Mouse (Mus musculus) stomach, embryonic 14.5 days (tissue): ENCODE results near the gene Cntnap1. TPM values are rescaled to one million over a fixed set of nuclear protein-coding genes. Genes with fewer than 3 reads are reported as not detected.

ENCODE experiments used
- ATAC-seq: fragments of 200-750 bp; cut with Nextera tagmentation; 2 replicates; pipeline ENCODE4 v1.8.0; 2017; ENCODE audit warnings: low read depth, moderate TSS enrichment; ENCODE audit not compliant: insufficient number of reproducible peaks, insufficient read depth, low FRiP score
- H3K27ac ChIP-seq: fragments of 300-500 bp; sonication (generic); 2 replicates; pipeline ENCODE4 v1.5.1; 2014; ENCODE audit warnings: mild to moderate bottlenecking, low read length, moderate library complexity, mixed read lengths
- H3K27me3 ChIP-seq: fragments of 300-500 bp; sonication (generic); 2 replicates; pipeline ENCODE4 v1.6.1; 2014; ENCODE audit warnings: low read length, control low read depth, mixed read lengths; ENCODE audit not compliant: control insufficient read depth, insufficient read depth
- H3K36me3 ChIP-seq: fragments of 300-500 bp; sonication (generic); 2 replicates; pipeline ENCODE4 v1.6.1; 2014; ENCODE audit warnings: mild to moderate bottlenecking, control low read depth, low read length, moderate library complexity, mixed read lengths; ENCODE audit not compliant: control insufficient read depth, insufficient read depth
- H3K4me1 ChIP-seq: fragments of 300-500 bp; sonication (generic); 2 replicates; pipeline ENCODE4 v1.6.1; 2014; ENCODE audit warnings: low read length, control low read depth, mixed read lengths; ENCODE audit not compliant: control insufficient read depth, insufficient read depth
- H3K4me2 ChIP-seq: fragments of 300-500 bp; sonication (generic); replicated peaks from 2 replicates; pipeline ENCODE4 v1.6.1; 2014; ENCODE audit warnings: low read depth, low read length, control low read depth
- H3K4me3 ChIP-seq: fragments of 300-500 bp; sonication (generic); 2 replicates; pipeline ENCODE4 v1.5.1; 2014; ENCODE audit warnings: low read depth, low read length, control low read depth
- H3K9ac ChIP-seq: fragments of 300-500 bp; sonication (generic); replicated peaks from 2 replicates; pipeline ENCODE4 v1.6.1; 2014; ENCODE audit warnings: low read depth, mild to moderate bottlenecking, control low read depth, low read length, moderate library complexity, mixed read lengths
- H3K9me3 ChIP-seq: fragments of 300-500 bp; sonication (generic); 2 replicates; pipeline ENCODE4 v1.6.1; 2016; ENCODE audit warnings: low read depth, low read length, control low read depth; ENCODE audit not compliant: control insufficient read depth
- WGBS: fragments of 180-500 bp; shearing (Covaris S2); extraction: QIAGEN DNeasy Blood & Tissue Kit; methylation state at CpG from one replicate; pipeline ENCODE4 v1.1.7; 2014; 5-methylcytosine and 5-hydroxymethylcytosine counted together
- polyA plus RNA-seq: library from polyadenylated mRNA; unstranded; fragments of >200 nt; fragmentation: Nextera tagmentation; extraction: Ambion mirVana; gene quantifications from 2 replicates; pipeline ENCODE4 v1.2.1, GENCODE M21; 2014

Gene Cntnap1
- polyA plus RNA-seq, 1 experiment from 2014 or later, result 2.2 TPM

DNA sequence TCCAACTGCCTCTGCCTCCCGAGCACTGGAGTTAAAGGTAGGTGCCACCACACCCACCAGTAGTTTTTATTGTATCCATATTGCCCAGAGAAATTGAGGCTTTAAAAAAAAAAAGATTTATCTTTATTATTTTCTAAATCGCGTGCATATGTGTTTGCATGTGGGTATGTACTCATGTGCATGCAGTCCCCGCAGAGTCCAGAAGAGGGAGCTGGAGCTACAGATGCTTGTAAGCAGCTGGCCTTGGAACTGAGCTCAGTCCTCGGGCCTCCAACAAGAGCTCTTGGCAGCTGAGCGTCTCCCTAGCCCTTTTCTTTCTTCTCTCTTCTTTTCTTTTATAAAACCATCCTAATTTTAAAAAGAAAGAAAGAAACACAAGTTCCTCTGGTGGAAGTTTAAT is 38.6 kb upstream of the Cntnap1 start:
- Histone ChIP-seq H3K36me3 (peaks cover under 1% of the 10 kb centered on the region; the same call in 1 of the 2 replicates), H3K27ac (no peak overlapping the region), H3K9me3 (no peaks in the 10 kb centered on the region), H3K9ac (no peak overlapping the region), H3K4me3 (no peak overlapping the region), H3K4me1 (peaks cover 5% of the 10 kb centered on the region; the same call in 1 of the 2 replicates), H3K27me3 (no peaks in the 10 kb centered on the region), H3K4me2 (no peak overlapping the region)
- ATAC-seq, result no peak
- WGBS, result 92% methylated on average over 6 of the region's 6 CpGs

DNA sequence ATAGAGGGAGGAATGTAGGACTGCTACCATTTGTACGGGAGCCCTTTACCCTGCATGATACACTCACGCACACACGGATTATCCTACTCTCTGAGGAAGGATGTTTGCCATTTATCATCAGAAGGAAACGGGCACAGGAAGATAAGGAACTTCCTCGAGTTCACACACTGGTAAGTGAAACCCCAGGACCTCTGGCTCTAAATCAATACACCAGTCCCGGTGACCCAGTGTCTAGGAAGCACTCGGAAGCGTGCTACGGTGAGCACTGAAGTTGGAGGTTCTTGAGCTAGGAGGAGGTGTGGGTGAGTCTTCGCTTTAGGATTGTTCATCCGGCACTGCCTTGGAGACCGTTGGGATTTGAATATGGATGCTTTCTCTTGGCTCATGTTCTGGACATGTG is 37.3 kb upstream of the Cntnap1 start:
- no peaks in the 10 kb centered on the region for H3K27me3 ChIP-seq
- no peak overlapping the region for H3K4me2 ChIP-seq
- H3K27ac ChIP-seq, result no peak overlapping the region
- H3K9me3 ChIP-seq, result no peaks in the 10 kb centered on the region
- no peak overlapping the region for H3K4me3 ChIP-seq
- 51% methylated on average over 12 of the region's 12 CpGs for WGBS
- no peak overlapping the region for H3K9ac ChIP-seq
- H3K36me3 ChIP-seq, result no peaks in the 10 kb centered on the region
- H3K4me1 ChIP-seq, result peaks cover 5% of the 10 kb centered on the region; the same call in 1 of the 2 replicates
- ATAC-seq, result no peak

DNA sequence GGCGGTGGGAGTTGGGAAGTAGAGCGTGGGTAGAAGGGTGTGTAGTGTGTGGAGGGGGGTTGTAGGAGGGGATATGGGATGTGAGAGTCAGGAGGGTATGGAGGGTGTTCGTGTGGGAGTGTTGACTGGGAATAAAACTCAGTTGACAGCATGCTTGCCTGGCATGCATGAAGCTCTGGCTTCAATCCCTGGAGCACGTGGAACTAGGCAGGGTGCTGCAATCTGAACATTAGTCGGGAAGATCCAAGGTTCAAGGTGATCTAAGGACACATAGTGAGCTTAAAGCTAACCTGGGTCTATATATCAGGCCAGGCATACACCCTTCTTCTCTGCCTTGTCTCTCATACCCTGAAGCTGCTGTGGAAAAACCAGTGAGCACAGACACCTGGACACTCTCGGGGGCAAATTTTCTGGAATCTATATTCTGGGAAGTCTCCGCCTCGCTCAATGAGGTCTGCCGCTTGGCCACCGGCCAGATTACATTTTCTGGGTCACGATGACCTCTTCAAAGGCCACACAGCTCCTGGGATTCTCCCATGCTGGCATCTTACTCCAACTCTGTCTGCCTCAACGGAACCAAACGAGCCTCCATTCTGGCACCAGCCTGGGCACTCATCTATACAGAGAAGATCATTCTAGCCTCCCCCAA is 36.0 kb upstream of the Cntnap1 start:
- WGBS, result 77% methylated on average over 13 of the region's 13 CpGs
- Histone ChIP-seq H3K9me3 (no peaks in the 10 kb centered on the region), H3K9ac (no peak overlapping the region), H3K4me3 (no peak overlapping the region), H3K27ac (no peak overlapping the region), H3K4me1 (peaks cover 8% of the 10 kb centered on the region), H3K36me3 (no peaks in the 10 kb centered on the region), H3K4me2 (no peak overlapping the region), H3K27me3 (no peaks in the 10 kb centered on the region)
- ATAC-seq, result no peak

DNA sequence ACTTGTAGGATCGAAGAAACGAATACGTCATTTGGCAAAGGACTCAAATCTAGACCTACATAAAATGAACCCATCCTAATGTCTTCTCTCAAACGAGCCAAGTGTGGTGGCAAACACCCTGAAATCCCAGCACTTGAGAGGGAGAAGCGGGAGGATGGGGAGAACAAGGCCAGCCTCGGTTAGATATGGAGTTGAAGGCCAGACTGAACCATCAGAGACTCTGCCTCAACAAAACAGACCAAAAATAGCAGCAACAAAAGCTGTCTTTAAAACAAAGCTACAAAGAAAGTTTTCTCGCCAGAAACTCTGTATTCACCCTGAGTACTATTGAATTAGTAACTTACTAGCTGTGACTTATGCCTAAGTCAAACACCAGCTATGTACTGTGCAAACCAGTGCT is 33.3 kb upstream of the Cntnap1 start:
- 67% methylated on average over 7 of the region's 7 CpGs for WGBS
- H3K4me2 ChIP-seq, result no peak overlapping the region
- no peaks in the 10 kb centered on the region for H3K27me3 ChIP-seq
- no peaks in the 10 kb centered on the region for H3K36me3 ChIP-seq
- ATAC-seq, result no peak
- H3K27ac ChIP-seq, result peak overlapping the region; percentile 28; the same call in 1 of the 2 replicates
- no peak overlapping the region for H3K4me3 ChIP-seq
- H3K4me1 ChIP-seq, result peaks cover 3% of the 10 kb centered on the region; the same call in 1 of the 2 replicates
- H3K9ac ChIP-seq, result no peak overlapping the region
- no peaks in the 10 kb centered on the region for H3K9me3 ChIP-seq

DNA sequence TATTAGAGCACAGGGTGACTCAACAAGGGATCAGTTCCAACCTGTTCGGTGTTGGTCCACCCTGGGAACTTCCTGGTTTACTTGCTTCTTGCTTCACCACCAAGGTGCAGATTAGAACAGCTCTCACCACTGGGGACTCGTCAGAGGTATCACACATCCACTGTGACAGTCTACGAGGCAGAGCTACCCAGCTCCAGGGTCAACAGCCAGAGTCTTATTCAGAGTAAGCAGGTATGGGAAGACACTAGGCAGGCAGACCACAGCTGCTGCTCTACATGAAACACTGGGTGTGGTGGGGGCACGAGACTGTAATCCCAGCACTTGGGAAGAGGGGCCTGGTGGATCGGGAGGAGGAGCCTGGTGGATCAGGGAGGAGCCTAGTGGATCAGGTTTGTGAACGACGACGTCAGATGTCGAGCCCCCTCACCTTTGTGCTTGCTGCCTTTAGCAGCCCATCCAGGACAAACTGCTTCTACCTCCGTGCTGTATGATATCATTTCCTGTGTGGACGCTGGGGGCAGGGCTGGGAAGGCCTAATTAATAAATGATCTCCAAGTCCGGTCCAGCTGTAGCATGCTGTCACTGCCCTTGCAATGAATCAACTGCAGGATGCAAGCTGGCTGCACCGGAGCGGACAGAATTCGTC is 31.7 kb upstream of the Cntnap1 start:
- Histone ChIP-seq H3K27ac (peak overlapping the region; percentile 22; the same call in 1 of the 2 replicates), H3K4me3 (0 out of 2 replicates have a peak overlapping the region, but pooled peaks have one; percentile 1), H3K36me3 (no peaks in the 10 kb centered on the region), H3K9ac (no peak overlapping the region), H3K9me3 (no peaks in the 10 kb centered on the region), H3K4me2 (peak overlapping the region; percentile 30), H3K27me3 (no peaks in the 10 kb centered on the region), H3K4me1 (peaks cover 3% of the 10 kb centered on the region; the same call in 1 of the 2 replicates)
- peak; percentile 64 for ATAC-seq
- 15% methylated on average over 15 of the region's 15 CpGs for WGBS

DNA sequence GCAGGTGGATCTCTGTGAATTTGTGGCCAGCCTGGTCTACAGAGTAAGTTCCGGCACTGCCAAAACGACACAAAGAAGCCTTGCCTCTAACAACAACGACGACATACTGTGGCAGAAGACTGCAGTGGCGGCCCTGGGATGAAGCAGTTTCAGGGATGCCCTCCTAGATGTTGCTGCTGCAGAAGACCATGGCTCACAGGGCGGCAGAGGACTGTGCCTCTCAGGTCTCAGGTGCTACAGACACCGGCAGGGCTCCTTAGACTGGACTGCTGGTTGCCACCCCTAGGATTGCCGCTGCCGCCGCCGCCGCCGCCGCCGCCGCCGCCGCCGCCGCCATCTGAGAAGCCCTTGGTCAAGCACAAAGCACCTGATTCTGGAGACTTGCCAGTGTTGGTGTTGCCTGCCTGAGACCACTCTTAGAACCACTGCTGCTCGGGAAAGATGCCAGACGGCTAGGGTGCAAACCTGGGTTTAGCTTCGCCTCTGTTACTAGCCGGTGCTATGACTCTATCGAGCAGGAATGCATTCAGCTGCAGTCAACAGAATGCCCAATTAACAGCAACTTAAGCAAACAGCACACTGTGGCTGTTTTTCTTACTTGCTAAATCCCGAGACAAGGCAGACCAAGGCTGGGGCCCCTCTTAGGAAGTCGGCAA is 30.0 kb upstream of the Cntnap1 start:
- Histone ChIP-seq H3K9ac (no peak overlapping the region; the same call in 1 of the 2 replicates), H3K4me3 (peak overlapping the region; percentile 18; the same call in 1 of the 2 replicates), H3K4me2 (peak overlapping the region; percentile 29), H3K27ac (no peak overlapping the region), H3K27me3 (no peaks in the 10 kb centered on the region), H3K9me3 (no peaks in the 10 kb centered on the region), H3K36me3 (no peaks in the 10 kb centered on the region), H3K4me1 (peaks cover 3% of the 10 kb centered on the region; the same call in 1 of the 2 replicates)
- WGBS, result 33% methylated on average over 27 of the region's 27 CpGs
- ATAC-seq, result no peak; the same call in 1 of the 2 replicates

DNA sequence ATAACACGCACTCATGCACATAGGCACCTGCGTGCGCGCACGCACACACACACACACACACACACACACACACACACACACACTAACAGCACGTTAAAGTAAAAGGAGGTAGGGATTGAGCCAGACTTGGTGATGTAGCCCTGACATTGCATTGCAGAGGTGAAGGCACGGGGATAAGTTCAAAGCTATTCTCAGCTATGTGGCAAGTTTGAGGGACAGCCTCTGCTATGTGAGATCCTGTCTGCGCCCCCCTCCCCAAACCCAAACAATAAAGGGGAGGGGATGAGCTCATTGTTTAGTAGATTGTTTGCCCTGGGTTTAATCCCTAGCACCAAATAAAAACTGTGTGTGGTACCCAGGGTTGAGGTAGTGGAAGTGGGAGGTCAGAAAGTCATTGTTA is 29.2 kb upstream of the Cntnap1 start:
- Histone ChIP-seq H3K4me3 (no peak overlapping the region), H3K27ac (no peak overlapping the region), H3K4me2 (no peak overlapping the region), H3K36me3 (no peaks in the 10 kb centered on the region), H3K9me3 (no peaks in the 10 kb centered on the region), H3K4me1 (peaks cover 3% of the 10 kb centered on the region; the same call in 1 of the 2 replicates), H3K27me3 (no peaks in the 10 kb centered on the region), H3K9ac (no peak overlapping the region)
- ATAC-seq, result no peak
- 86% methylated on average over 8 of the region's 8 CpGs for WGBS

DNA sequence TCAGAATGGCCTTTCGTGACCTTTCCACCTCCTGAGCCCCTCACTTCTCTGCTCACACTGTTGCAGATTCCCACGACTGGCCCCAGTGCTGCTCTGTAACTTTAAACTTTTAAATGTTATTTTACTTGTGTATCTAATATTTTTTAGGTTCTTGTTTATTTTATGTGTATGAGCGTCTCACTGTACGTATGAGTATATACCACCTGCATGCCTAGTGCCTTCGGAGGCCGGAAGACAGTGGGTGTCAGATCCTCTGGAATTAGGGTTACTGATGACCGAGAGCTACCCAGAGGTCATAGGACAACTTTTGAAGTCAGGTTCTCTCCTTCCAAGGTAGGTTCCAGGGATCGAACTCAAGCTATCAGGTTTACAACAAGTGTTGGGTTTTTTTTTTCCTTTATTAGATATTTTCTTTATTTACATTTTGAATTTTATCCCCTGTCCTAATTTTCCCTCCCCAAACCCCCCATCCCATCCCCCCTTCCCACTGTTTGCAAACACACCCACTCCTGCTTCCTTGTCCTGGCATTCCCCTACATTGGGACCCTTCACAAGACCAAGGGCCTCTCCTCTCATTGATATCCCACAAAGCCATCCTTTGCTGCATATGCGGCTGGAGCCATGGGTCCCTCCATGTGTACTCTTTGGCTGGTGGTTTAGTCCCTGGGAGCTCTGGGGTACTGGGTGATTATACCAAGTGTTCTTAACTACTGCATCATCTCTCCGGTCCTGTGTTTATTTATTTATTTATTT is 27.9 kb upstream of the Cntnap1 start:
- 84% methylated on average over 10 of the region's 10 CpGs for WGBS
- peaks cover 3% of the 10 kb centered on the region; the same call in 1 of the 2 replicates for H3K4me1 ChIP-seq
- no peak overlapping the region for H3K27ac ChIP-seq
- no peak overlapping the region for H3K4me2 ChIP-seq
- no peak overlapping the region for H3K4me3 ChIP-seq
- no peaks in the 10 kb centered on the region for H3K36me3 ChIP-seq
- H3K27me3 ChIP-seq, result no peaks in the 10 kb centered on the region
- ATAC-seq, result no peak
- H3K9ac ChIP-seq, result no peak overlapping the region
- H3K9me3 ChIP-seq, result no peaks in the 10 kb centered on the region
